Mouse (Mus musculus): ENCODE results near the gene Pak1.

GRCm38 (mm10) chr7:97944485-97944884, 156.1 kb downstream of the Pak1 start:
- TF ChIP-seq CTCF (IDR thresholded peaks at IDR 0.05; ENCODE audit: borderline replicate concordance, insufficient read depth, low read length) (no peak), POLR2A (IDR thresholded peaks at IDR 0.05; ENCODE audit: low read depth, low read length) (no peak)

All from embryonic fibroblast, embryonic 13.5 days (primary cell).